Mouse (Mus musculus): ENCODE measurements around the gene Stpg2. TPM values are rescaled to one million over a fixed set of nuclear protein-coding genes. Genes with fewer than 3 reads are reported as not detected.
"Not testable (repeated sequence)": the region's sequence is repeated elsewhere in the genome, so short reads cannot be mapped to it uniquely, and the experiment has no call there.

Stpg2 gene
- polyA plus RNA-seq, 1 experiment from 2014 or later = 0.12 TPM

- H3K9me3 ChIP-seq (replicated peaks) = no peaks in the 10 kb centered on the region
- no peaks in the 10 kb centered on the region for H3K4me1 ChIP-seq
- H3K27ac ChIP-seq (replicated peaks) = no peak overlapping the region
- no peak for ATAC-seq (ENCODE audit: low FRiP score)
- no peak overlapping the region for H3K9ac ChIP-seq (replicated peaks)
- no peaks in the 10 kb centered on the region for H3K27me3 ChIP-seq (replicated peaks)
- no peaks in the 10 kb centered on the region for H3K36me3 ChIP-seq
- no peak overlapping the region for H3K4me2 ChIP-seq
- no peak overlapping the region for H3K4me3 ChIP-seq (replicated peaks)
- 79% methylated on average over 3 of the region's 3 CpGs for WGBS
Observed at GRCm38 (mm10) chr3:139495939-139496338, 290.4 kb downstream of the Stpg2 start.

GRCm38 (mm10) chr3:139502216-139502615 lies 296.7 kb downstream of the Stpg2 start:
- Histone ChIP-seq H3K36me3 (no peaks in the 10 kb centered on the region), H3K27me3 (replicated peaks) (no peaks in the 10 kb centered on the region), H3K9me3 (replicated peaks) (no peaks in the 10 kb centered on the region), H3K4me2 (no peak overlapping the region), H3K4me1 (no peaks in the 10 kb centered on the region), H3K27ac (replicated peaks) (no peak overlapping the region), H3K4me3 (replicated peaks) (no peak overlapping the region), H3K9ac (replicated peaks) (no peak overlapping the region)
- WGBS = 40% methylated on average over 5 of the region's 5 CpGs
- no peak for ATAC-seq (ENCODE audit: low FRiP score)

- H3K36me3 ChIP-seq = no peaks in the 10 kb centered on the region
- no peaks in the 10 kb centered on the region for H3K4me1 ChIP-seq
- H3K27ac ChIP-seq (replicated peaks) = no peak overlapping the region
- peak; percentile 81 for ATAC-seq (ENCODE audit: low FRiP score)
- H3K9me3 ChIP-seq (replicated peaks) = no peaks in the 10 kb centered on the region
- WGBS = 18% methylated on average over 6 of the region's 6 CpGs
- H3K4me2 ChIP-seq = no peak overlapping the region
- no peak overlapping the region for H3K9ac ChIP-seq (replicated peaks)
- H3K27me3 ChIP-seq (replicated peaks) = no peaks in the 10 kb centered on the region
- no peak overlapping the region for H3K4me3 ChIP-seq (replicated peaks)
Observed at GRCm38 (mm10) chr3:139509275-139509985, 303.9 kb downstream of the Stpg2 start.

GRCm38 (mm10) chr3:139578496-139578895 lies 373.0 kb downstream of the Stpg2 start:
- Histone ChIP-seq H3K4me3 (replicated peaks) (no peak overlapping the region), H3K27ac (replicated peaks) (no peak overlapping the region), H3K4me2 (no peak overlapping the region), H3K27me3 (replicated peaks) (no peaks in the 10 kb centered on the region), H3K9ac (replicated peaks) (no peak overlapping the region), H3K36me3 (no peaks in the 10 kb centered on the region), H3K4me1 (no peaks in the 10 kb centered on the region), H3K9me3 (replicated peaks) (no peaks in the 10 kb centered on the region)
- ATAC-seq (ENCODE audit: low FRiP score) = no peak
- WGBS = 93% methylated on average over 2 of the region's 2 CpGs

- Histone ChIP-seq H3K9ac (replicated peaks) (no peak overlapping the region), H3K9me3 (replicated peaks) (no peaks in the 10 kb centered on the region), H3K36me3 (no peaks in the 10 kb centered on the region), H3K4me2 (no peak overlapping the region), H3K4me3 (replicated peaks) (no peak overlapping the region), H3K4me1 (no peaks in the 10 kb centered on the region), H3K27ac (replicated peaks) (no peak overlapping the region), H3K27me3 (replicated peaks) (no peaks in the 10 kb centered on the region)
- no peak for ATAC-seq (ENCODE audit: low FRiP score)
Observed at GRCm38 (mm10) chr3:139581298-139581697, 375.8 kb downstream of the Stpg2 start.

GRCm38 (mm10) chr3:139599508-139599907 lies 394.0 kb downstream of the Stpg2 start:
- Histone ChIP-seq H3K4me3 (replicated peaks) (no peak overlapping the region), H3K4me2 (no peak overlapping the region), H3K27ac (replicated peaks) (no peak overlapping the region), H3K4me1 (no peaks in the 10 kb centered on the region), H3K36me3 (no peaks in the 10 kb centered on the region), H3K9me3 (replicated peaks) (no peaks in the 10 kb centered on the region), H3K9ac (replicated peaks) (no peak overlapping the region), H3K27me3 (replicated peaks) (no peaks in the 10 kb centered on the region)
- WGBS = 83% methylated on average over 3 of the region's 3 CpGs
- no peak for ATAC-seq (ENCODE audit: low FRiP score)

- H3K27ac ChIP-seq (replicated peaks); H3K36me3 ChIP-seq; H3K9ac ChIP-seq (replicated peaks); ATAC-seq (ENCODE audit: low FRiP score); H3K4me1 ChIP-seq; H3K27me3 ChIP-seq (replicated peaks); H3K9me3 ChIP-seq (replicated peaks); H3K4me2 ChIP-seq; H3K4me3 ChIP-seq (replicated peaks): not testable (repeated sequence)
Observed at GRCm38 (mm10) chr3:139608267-139608666, 402.8 kb downstream of the Stpg2 start.

- no peak for ATAC-seq (ENCODE audit: low FRiP score)
- H3K27me3 ChIP-seq (replicated peaks) = no peaks in the 10 kb centered on the region
- no peaks in the 10 kb centered on the region for H3K4me1 ChIP-seq
- H3K27ac ChIP-seq (replicated peaks) = no peak overlapping the region
- no peak overlapping the region for H3K4me2 ChIP-seq
- no peak overlapping the region for H3K4me3 ChIP-seq (replicated peaks)
- H3K36me3 ChIP-seq = no peaks in the 10 kb centered on the region
- WGBS = 71% methylated on average over 3 of the region's 3 CpGs
- H3K9ac ChIP-seq (replicated peaks) = no peak overlapping the region
- H3K9me3 ChIP-seq (replicated peaks) = no peaks in the 10 kb centered on the region
Observed at GRCm38 (mm10) chr3:139614641-139615040, 409.1 kb downstream of the Stpg2 start.

- no peaks in the 10 kb centered on the region for H3K4me1 ChIP-seq
- H3K4me3 ChIP-seq (replicated peaks) = no peak overlapping the region
- no peaks in the 10 kb centered on the region for H3K36me3 ChIP-seq
- ATAC-seq (ENCODE audit: low FRiP score) = no peak
- no peak overlapping the region for H3K27ac ChIP-seq (replicated peaks)
- 80% methylated on average over 7 of the region's 7 CpGs for WGBS
- H3K27me3 ChIP-seq (replicated peaks) = no peaks in the 10 kb centered on the region
- no peaks in the 10 kb centered on the region for H3K9me3 ChIP-seq (replicated peaks)
- H3K9ac ChIP-seq (replicated peaks) = no peak overlapping the region
- H3K4me2 ChIP-seq = no peak overlapping the region
Observed at GRCm38 (mm10) chr3:139615791-139616190, 410.3 kb downstream of the Stpg2 start.

- Histone ChIP-seq H3K27ac (replicated peaks) (no peak overlapping the region), H3K4me2 (no peak overlapping the region), H3K9me3 (replicated peaks) (no peaks in the 10 kb centered on the region), H3K9ac (replicated peaks) (no peak overlapping the region), H3K36me3 (no peaks in the 10 kb centered on the region), H3K27me3 (replicated peaks) (no peaks in the 10 kb centered on the region), H3K4me3 (replicated peaks) (no peak overlapping the region), H3K4me1 (no peaks in the 10 kb centered on the region)
- 53% methylated on average over 8 of the region's 8 CpGs for WGBS
- no peak for ATAC-seq (ENCODE audit: low FRiP score)
Observed at GRCm38 (mm10) chr3:139637887-139638286, 432.4 kb downstream of the Stpg2 start.

- Histone ChIP-seq H3K27me3 (replicated peaks) (no peaks in the 10 kb centered on the region), H3K4me1 (no peaks in the 10 kb centered on the region), H3K27ac (replicated peaks) (no peak overlapping the region), H3K9me3 (replicated peaks) (no peaks in the 10 kb centered on the region), H3K4me2 (no peak overlapping the region), H3K9ac (replicated peaks) (no peak overlapping the region), H3K36me3 (no peaks in the 10 kb centered on the region), H3K4me3 (replicated peaks) (no peak overlapping the region)
- no peak for ATAC-seq (ENCODE audit: low FRiP score)
- WGBS = 40% methylated on average over 4 of the region's 4 CpGs
Observed at GRCm38 (mm10) chr3:139651505-139651904, 446.0 kb downstream of the Stpg2 start.

GRCm38 (mm10) chr3:139659416-139659815 lies 453.9 kb downstream of the Stpg2 start:
- no peaks in the 10 kb centered on the region for H3K36me3 ChIP-seq
- no peak overlapping the region for H3K27ac ChIP-seq (replicated peaks)
- WGBS = 46% methylated on average over 4 of the region's 4 CpGs
- no peaks in the 10 kb centered on the region for H3K27me3 ChIP-seq (replicated peaks)
- no peak overlapping the region for H3K9ac ChIP-seq (replicated peaks)
- no peak overlapping the region for H3K4me3 ChIP-seq (replicated peaks)
- no peaks in the 10 kb centered on the region for H3K4me1 ChIP-seq
- no peak overlapping the region for H3K4me2 ChIP-seq
- no peak for ATAC-seq (ENCODE audit: low FRiP score)
- no peaks in the 10 kb centered on the region for H3K9me3 ChIP-seq (replicated peaks)

GRCm38 (mm10) chr3:139662241-139662640 lies 456.7 kb downstream of the Stpg2 start:
- H3K36me3 ChIP-seq = no peaks in the 10 kb centered on the region
- H3K4me1 ChIP-seq = no peaks in the 10 kb centered on the region
- ATAC-seq (ENCODE audit: low FRiP score) = no peak
- no peaks in the 10 kb centered on the region for H3K27me3 ChIP-seq (replicated peaks)
- H3K4me3 ChIP-seq (replicated peaks) = no peak overlapping the region
- no peaks in the 10 kb centered on the region for H3K9me3 ChIP-seq (replicated peaks)
- no peak overlapping the region for H3K27ac ChIP-seq (replicated peaks)
- no peak overlapping the region for H3K4me2 ChIP-seq
- H3K9ac ChIP-seq (replicated peaks) = no peak overlapping the region
